Mouse (Mus musculus): ENCODE data around the gene Mrpl44. TPM values are rescaled to one million over a fixed set of nuclear protein-coding genes. Genes with fewer than 3 reads are reported as not detected.

The Mrpl44 gene
- polyA plus RNA-seq, 1 experiment from 2014 or later: 47.9 TPM

- no peaks in the 10 kb centered on the region for H3K27me3 ChIP-seq
- peaks cover 13% of the 10 kb centered on the region for H3K4me1 ChIP-seq (replicated peaks)
- H3K9ac ChIP-seq: no peak overlapping the region
- H3K27ac ChIP-seq: no peak overlapping the region
- no peaks in the 10 kb centered on the region for H3K9me3 ChIP-seq
- no peak for ATAC-seq (ENCODE audit: low FRiP score)
- WGBS: 91% methylated on average over 11 of the region's 11 CpGs
- no peak overlapping the region for H3K4me2 ChIP-seq
- H3K36me3 ChIP-seq: peaks cover 6% of the 10 kb centered on the region
- H3K4me3 ChIP-seq: no peak overlapping the region
These were observed 43.6 kb downstream of the Mrpl44 start for GRCm38 (mm10) chr1:79819296-79819879.

GRCm38 (mm10) chr1:79822806-79823525 lies 47.1 kb downstream of the Mrpl44 start:
- ATAC-seq (ENCODE audit: low FRiP score): no peak
- Histone ChIP-seq H3K27me3 (no peaks in the 10 kb centered on the region), H3K9me3 (no peaks in the 10 kb centered on the region), H3K4me2 (no peak overlapping the region), H3K27ac (no peak overlapping the region), H3K9ac (no peak overlapping the region), H3K4me1 (replicated peaks) (peaks cover 24% of the 10 kb centered on the region), H3K36me3 (peaks cover 6% of the 10 kb centered on the region), H3K4me3 (no peak overlapping the region)
- WGBS: 75% methylated on average over 13 of the region's 13 CpGs

GRCm38 (mm10) chr1:79823951-79824633 lies 48.3 kb downstream of the Mrpl44 start:
- Histone ChIP-seq H3K4me1 (replicated peaks) (peaks cover 24% of the 10 kb centered on the region), H3K4me2 (no peak overlapping the region), H3K27ac (peak overlapping the region; percentile 24; the same call in 1 of the 2 replicates), H3K4me3 (no peak overlapping the region), H3K27me3 (no peaks in the 10 kb centered on the region), H3K9ac (no peak overlapping the region), H3K9me3 (no peaks in the 10 kb centered on the region), H3K36me3 (peaks cover 6% of the 10 kb centered on the region)
- WGBS: 78% methylated on average over 14 of the region's 14 CpGs
- no peak for ATAC-seq (ENCODE audit: low FRiP score)

Other genes starting within 250 kb of the Mrpl44 start
- 0.16 TPM in 1 of 2 replicates, not detected in the other for gene Ap1s3, start 104.0 kb upstream of the Mrpl44 start, polyA plus RNA-seq (2015; fragmentation: Nextera tagmentation; extraction: Ambion mirVana)
- 112 and 116 TPM in 2 replicates for gene Wdfy1, start 125 bp downstream of the Mrpl44 start, polyA plus RNA-seq (2015; fragmentation: Nextera tagmentation; extraction: Ambion mirVana)
- gene Serpine2, start 85.2 kb downstream of the Mrpl44 start, polyA plus RNA-seq (2015; fragmentation: Nextera tagmentation; extraction: Ambion mirVana): 210 and 215 TPM in 2 replicates